Mouse (Mus musculus) left cerebral cortex, postnatal 10 days (tissue): ENCODE data around the gene Psmd5. TPM values are rescaled to one million over a fixed set of nuclear protein-coding genes. Genes with fewer than 3 reads are reported as not detected.
"Not testable (repeated sequence)": the region's sequence is repeated elsewhere in the genome, so short reads cannot be mapped to it uniquely, and the experiment has no call there.

ENCODE experiments used
- DNase-seq, 2 experiments: peaks; one replicate each; pipeline ENCODE4 v3.0.0; 2021 to 2022; ENCODE audit warnings: low spot score in 2 of 2, mixed read lengths in 1 of 2; ENCODE audit errors: extremely low spot score in 1 of 2
- intact Hi-C: fragments of 180-260 bp; cut with DNase I; formaldehyde crosslinking; loops from one replicate; pipeline ENCODE4 v1.15.1; 2025
- total RNA-seq, 2 experiments: library from RNA; stranded (reverse); gene quantifications; 2 replicates each; pipeline ENCODE4 v1.2.3; 2021

The Psmd5 gene
- total RNA-seq, 2 experiments from 2014 or later: 33.2 to 42.1 TPM

- intact Hi-C loops: no loop called here
- no peak for DNase-seq
Measured at GRCm38 (mm10) chr2:34899682-34900081, 24.9 kb upstream of the Psmd5 start.

DNA sequence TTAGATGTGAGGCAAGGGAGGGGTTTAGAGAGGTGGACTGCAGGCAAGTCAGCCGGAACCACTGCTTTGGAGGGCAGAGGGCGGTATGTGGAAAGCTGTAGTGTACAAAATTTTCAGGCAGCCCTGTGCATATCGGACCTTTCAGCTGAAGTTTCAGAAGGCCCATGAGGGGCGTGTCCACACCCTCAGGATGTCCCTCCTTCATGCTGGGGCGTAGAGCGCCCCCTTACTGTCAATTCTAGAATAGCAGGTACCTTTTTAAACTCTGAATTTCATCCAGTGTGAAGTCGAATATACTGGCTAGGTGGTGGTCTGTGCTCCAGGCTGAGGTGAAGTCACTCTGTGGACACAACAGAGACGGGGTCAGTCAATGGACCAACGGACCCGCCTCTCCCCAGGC is 23.1 kb upstream of the Psmd5 start:
- DNase-seq: peak in 1 of 2 experiments; percentile 53
- intact Hi-C loops: no loop called here

DNA sequence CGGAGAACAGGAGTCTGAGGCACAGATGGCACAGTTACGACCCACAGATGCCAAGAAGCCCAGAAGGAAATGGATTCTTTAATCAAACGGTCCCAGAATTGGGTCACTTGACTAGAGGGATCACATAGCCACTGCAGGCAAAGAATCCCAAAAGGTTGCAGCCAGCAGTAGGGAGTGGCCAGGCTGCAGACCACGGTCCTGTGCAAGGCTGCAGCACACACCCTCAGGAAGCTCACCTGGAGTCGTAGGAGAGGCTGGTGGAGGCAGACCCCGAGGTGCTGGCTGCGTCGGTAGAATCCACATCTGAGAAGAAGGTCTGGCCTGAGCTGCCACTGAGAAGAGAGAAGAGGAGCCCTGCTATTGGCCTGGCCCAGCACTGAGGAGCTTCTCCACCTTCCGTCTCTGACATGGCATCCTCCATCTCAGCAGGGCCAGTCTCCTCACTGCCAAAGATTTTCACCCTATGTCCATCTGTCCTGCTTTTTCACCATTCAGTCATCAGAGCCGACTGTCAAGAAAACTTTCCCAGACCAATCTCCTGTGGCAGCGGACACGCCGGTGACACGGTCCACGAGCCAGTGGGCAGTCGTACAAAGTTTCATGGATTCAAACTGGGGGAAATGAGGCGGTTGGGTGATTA is 22.2 kb upstream of the Psmd5 start:
- intact Hi-C loops: no loop called here
- DNase-seq: no peak

- intact Hi-C loops: no loop called here
Measured at GRCm38 (mm10) chr2:34895503-34896113, 20.8 kb upstream of the Psmd5 start.

DNA sequence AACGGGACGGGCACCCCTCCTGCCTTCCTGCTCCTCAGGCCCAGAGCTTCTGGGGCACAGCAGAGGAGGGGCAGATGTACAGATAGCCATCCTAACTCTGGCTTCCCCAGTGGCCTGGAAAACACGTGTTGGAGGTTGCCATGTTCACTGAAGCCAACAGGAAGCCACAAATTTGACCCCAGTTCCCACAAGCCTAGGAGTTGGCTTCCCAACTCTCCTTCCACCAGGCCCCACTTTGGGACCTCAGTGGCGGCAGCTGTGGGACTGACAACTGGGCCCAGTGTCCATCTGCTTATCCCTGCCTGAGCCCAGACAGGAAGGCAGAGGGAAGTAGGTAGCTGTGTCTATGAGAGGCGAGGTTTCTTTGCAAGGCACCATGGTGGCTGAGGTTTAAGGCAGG is 19.2 kb upstream of the Psmd5 start:
- DNase-seq: no peak
- intact Hi-C loops: no loop called here

More at GRCm38 (mm10) chr2:34895503-34896113, 20.8 kb upstream of the Psmd5 start:
- DNase-seq: no peak

DNA sequence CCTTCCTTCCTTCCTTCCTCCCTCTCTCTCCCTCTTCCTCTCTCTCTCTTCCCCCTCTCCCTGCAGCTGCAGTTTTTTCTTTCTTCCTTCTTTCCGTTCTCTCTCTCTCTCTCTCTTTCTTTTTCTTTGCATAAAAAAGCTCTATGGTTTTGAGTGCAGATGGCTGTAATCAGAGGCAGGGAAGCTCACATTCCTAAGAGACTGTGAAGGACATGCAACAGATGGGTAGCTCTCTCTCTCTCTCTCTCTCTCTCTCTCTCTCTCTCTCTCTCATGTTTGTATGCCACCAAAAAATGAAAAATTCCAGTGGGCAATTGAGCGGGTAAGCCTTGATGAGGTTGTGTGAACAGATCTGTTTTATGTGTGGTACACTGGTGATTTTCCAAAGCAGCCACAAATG is 9.4 kb upstream of the Psmd5 start:
- DNase-seq: no peak
- intact Hi-C loops: no loop called here

- intact Hi-C loops: no loop called here
- DNase-seq: no peak
Measured at GRCm38 (mm10) chr2:34883190-34883589, 8.4 kb upstream of the Psmd5 start.

DNA sequence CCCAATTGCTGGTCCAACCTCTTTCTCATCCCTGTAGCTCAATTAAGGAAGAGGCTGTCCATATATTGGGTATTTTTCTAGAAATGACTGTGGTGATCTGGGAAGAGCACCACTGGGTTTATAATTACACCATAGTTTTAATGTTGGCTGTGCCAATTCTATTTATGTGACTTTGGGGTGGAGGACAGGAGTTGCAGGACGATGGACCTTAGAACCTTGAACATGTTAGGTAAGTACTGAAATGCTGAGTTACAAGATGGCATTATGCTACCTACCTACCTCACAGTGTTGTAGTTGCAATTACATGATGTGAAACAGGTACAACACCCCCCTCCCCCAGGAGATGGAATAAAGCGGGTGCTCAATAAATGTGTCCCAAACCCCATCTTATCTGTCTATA is 8.0 kb upstream of the Psmd5 start:
- intact Hi-C loops: no loop called here
- DNase-seq: no peak

GRCm38 (mm10) chr2:34880054-34880453 is 5.3 kb upstream of the Psmd5 start:
- DNase-seq: no peak
- intact Hi-C loops: no loop called here

DNA sequence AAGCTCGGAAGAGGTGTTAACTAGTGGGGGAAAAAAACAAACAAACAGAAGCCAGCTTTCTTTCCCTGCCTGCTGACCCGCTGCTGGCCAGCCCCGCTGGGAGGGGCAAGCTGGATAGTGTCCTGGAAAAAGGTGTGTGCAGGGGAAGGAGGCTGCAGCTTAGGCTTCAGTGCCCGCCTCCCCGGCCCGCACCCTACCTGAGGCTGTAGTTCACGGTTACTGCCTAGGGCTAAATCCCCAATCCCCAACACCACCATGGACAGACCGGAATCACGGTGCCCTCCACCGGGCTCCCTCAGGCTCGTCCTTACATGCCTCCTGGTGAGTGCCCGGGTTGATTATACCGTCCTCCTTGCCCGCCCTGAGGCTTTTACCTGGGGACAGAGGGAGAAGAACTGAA is 497 bp downstream of the Psmd5 start, which contains the start of gene Cutal:
Cutal (plus strand) TSS at position 126 of the 400 bp plus-strand sequence.
- intact Hi-C loops: no loop called here
- DNase-seq: peak in 1 of 2 experiments; percentile 43

- intact Hi-C loops: loop anchor here (2.0 kb wide), 1 partner anchor 238 kb away; the partner anchor contains the start of gene Cntrl
- peak; percentile 92 to 96 for DNase-seq
Measured at GRCm38 (mm10) chr2:34870520-34871474, 4.0 kb downstream of the Psmd5 start.

- intact Hi-C loops: loop anchor here (2.0 kb wide), 1 partner anchor 239 kb away; the partner anchor contains the start of gene Cntrl
- no peak for DNase-seq
Measured at GRCm38 (mm10) chr2:34869680-34870079, 5.1 kb downstream of the Psmd5 start.

DNA sequence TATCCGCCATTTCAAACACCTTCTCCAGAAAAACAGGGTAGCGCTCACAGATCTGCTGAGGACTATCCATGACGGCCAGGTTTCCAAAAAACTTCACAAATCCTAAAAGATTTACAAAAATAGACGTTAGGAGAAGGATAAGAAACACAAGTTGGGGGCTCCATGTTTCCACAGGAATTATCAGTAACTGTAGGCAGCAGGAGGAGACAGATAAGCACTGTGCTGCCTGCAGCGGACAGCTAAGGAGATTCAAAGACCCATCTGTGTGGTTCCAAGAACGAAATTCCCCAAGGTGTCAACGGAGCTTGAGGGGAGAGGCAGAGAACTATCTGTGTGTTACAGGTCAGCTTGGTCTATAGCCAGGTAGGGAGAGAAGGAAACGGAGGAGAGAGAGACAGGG is 17.0 kb downstream of the Psmd5 start:
- DNase-seq: no peak
- intact Hi-C loops: no loop called here

DNA sequence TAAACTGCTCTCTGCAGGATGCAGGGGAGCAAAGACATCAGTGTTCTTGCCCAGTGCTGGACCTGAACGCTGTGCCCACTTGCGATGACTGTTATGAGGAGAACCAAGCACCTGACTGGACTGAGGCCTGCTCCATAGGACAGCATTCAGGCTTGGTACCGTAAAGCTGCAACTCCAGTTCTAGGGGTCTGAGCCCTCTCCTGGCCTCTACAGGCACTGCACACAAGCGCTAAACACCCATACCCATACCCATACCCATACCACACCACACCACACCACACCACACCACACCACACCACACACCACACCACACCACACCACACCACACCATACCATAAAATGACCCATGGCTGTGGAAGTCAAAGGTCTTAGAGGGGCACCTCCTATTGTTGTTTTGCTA is 19.5 kb downstream of the Psmd5 start:
- intact Hi-C loops: no loop called here
- no peak for DNase-seq

DNA sequence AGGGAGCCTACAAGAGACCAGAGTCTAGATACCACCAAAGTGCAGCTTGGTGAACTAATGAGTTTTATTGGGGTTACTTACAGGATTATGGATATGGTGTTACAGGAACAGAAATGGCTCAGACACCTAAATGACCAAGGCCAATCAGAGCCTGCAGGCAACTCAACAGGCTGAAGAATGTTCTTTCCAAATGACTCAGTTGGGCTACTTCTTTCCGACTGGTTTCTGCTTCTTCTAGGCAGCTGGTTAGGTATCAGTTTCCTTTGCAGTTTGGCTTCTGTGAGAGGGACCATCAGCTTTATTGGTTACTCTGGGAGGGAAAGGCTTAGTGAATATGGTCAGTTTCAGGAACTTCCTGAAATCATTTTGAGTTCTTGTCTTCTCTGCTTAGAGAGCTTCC is 27.1 kb downstream of the Psmd5 start:
- intact Hi-C loops: no loop called here
- DNase-seq: no peak

DNA sequence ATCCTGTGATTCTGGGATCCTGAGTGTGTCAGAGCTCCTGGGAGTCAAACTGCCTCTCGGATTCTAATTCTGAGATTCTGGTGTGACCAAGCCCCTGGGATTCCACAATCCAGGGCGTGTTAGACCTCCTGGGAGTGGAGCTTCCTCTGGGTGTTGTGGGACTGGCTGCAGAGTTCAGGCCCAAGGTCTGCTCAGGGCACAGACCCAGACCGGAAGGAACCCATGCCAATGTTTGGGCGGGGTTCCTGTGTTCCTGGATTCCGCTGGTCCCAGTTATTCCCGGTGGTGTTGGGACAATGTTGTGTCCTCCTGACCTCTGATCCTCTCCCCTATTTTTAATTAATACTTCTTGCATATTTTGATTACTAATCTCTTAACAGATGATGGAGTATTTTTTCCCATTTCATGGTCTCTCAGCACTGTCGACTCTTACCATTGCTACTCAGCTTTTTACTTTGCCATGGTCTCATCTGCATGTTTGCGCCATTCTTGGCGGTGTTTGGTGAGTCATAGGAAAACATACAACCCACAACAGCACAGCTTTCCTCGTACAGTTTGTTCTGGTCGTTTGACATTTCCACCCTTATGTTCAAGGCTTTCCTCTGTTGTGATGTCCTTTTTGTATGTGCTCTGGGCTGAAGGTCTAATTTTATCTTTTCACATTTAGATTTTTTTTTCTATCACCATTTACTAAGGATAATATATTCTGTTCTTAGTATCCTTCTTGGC is 31.4 kb downstream of the Psmd5 start:
- intact Hi-C loops: no loop called here
- DNase-seq: peak in 1 of 2 experiments; percentile 68

DNA sequence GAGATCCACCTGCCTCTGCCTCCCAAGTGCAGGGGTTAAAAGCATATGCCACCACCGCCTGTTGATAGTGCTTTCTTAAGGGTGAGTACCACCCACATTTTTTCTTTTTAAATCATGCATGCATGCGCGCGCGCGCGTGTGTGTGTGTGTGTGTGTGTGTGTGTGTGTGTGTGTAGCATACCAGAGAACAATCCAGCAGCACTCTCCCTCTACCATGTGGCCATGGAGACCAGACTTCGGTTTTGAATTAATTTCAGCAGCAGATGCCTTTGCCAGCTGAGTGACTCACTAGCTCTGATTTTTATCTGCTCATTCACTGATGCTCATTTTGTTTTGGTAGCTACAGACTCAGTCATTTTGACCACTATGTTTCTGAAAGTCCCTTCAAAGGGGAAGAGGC is 33.1 kb downstream of the Psmd5 start:
- peak; percentile 38 to 45 for DNase-seq
- intact Hi-C loops: no loop called here

GRCm38 (mm10) chr2:34840143-34840542 is 34.6 kb downstream of the Psmd5 start:
- intact Hi-C loops, DNase-seq: not testable (repeated sequence)

DNA sequence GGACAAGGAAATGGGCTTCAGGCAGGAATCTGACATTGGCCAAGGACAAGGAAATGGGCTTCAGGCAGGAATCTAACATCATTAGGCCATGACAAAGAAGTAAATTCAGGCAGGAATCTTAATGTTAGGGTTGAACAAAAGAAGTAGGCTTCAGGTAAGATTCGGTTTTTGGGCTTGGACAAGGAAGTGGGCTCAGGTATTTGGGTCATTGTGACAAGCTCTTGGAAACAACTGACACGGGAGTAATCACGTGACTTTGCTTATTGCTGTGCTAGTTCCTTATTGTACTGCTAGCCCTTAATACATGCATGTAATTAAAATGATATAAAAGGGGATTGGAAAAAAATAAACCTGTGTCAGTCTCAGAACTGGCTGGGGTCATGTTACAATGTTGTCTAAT is 39.1 kb downstream of the Psmd5 start:
- intact Hi-C loops: no loop called here

More for the DNA sequence above, 39.1 kb downstream of the Psmd5 start:
- DNase-seq: no peak
